Mouse (Mus musculus) liver, postnatal 0 days (tissue): ENCODE results near the gene Dnah7c.
"Not testable (repeated sequence)": the region's sequence is repeated elsewhere in the genome, so short reads cannot be mapped to it uniquely, and the experiment has no call there.

ENCODE experiments used
- CTCF ChIP-seq: sonication (generic); IDR thresholded peaks from 2 replicates; pipeline ENCODE4 v1.5.1; 2016; ENCODE audit warnings: antibody characterized with exemption, low read depth
- EP300 ChIP-seq: IDR thresholded peaks from 2 replicates; pipeline ENCODE4 v1.6.1; 2016; ENCODE audit warnings: antibody characterized with exemption, low read depth, mild to moderate bottlenecking

GRCm38 (mm10) chr1:46649821-46650220 is 224.4 kb downstream of the Dnah7c start:
- not testable (repeated sequence) for TF ChIP-seq CTCF, EP300
